Mouse (Mus musculus) brain, embryonic 18.5 days (tissue): ENCODE measurements around the gene Abhd14b.

ENCODE experiments used
- DNase-seq: peaks from one replicate; pipeline ENCODE4 v3.0.0-alpha.2; 2012; ENCODE audit warnings: low read depth, low spot score

The Abhd14b gene

GRCm38 (mm10) chr9:106429221-106430014 lies 17.8 kb upstream of the Abhd14b start, which contains the start of gene Rpl29:
TSS of gene Rpl29 (plus strand) at chr9:106429454.
- peak; percentile 94 for DNase-seq

DNA sequence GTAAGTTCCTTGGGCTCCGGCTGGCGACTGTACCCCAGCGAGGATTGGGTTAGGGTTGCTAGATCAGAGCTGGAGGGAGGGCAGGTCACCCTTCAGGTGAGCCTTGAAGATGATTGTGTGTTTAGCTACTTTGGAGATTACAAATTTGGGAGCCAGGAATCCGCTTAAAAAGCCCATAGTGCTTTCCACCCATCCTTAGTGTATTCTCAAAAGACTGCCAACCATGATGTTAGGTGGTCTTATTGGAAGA lies 17.3 kb upstream of the Abhd14b start:
- DNase-seq, result no peak

GRCm38 (mm10) chr9:106433389-106433788 lies 13.9 kb upstream of the Abhd14b start:
- no peak for DNase-seq

GRCm38 (mm10) chr9:106436566-106436965 lies 10.7 kb upstream of the Abhd14b start:
- no peak for DNase-seq

- no peak for DNase-seq
Measured at GRCm38 (mm10) chr9:106442680-106443079, 4.6 kb upstream of the Abhd14b start.

DNA sequence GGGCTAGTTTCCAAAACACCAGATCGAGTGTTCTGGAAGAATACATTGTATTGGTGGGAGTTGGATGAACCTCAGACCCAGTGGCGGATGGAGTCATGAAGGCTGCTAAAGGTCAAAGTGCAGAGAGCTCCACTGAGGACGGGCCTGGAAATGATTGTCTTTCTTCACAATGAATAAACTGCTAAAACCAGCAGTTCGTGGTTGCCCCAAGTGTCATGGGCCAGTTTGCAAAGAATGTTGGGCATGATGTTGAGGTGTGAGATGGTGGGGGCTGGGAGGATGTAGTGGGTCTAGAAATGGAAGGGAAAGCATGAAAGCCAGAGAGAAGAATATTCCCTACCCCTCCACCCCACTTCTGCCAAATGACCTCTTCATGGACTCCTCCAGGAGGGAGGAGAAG lies 2.4 kb upstream of the Abhd14b start:
- DNase-seq, result no peak

- no peak for DNase-seq
Measured at GRCm38 (mm10) chr9:106447951-106448350, 692 bp downstream of the Abhd14b start.

DNA sequence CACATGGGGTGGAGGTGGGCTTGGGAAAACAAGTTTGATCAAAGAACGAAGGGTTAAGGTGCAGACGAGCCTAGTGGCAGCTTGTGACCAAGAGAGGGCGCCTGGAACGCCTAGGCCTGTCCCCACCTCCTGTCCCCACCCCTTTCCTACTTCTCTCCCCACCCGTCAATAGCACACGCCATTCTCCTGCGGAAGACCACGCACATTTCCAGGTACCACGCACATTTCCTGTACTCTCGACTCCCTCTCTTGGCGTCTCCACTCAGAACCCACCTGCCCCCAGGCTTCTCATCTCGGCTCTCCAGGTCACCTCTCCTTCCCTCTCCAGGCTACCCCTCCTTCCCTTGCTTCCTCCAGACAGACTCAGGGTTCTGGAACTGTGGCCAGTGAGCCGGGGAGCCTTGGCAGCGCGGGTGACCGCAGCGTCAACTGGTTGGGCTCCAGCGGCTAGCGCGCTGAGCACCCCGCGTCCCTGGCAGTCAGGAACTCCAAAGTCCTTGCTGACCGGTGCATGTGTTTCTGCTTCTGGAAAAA lies 1.3 kb downstream of the Abhd14b start:
- DNase-seq, result no peak

- DNase-seq, result no peak
Measured at GRCm38 (mm10) chr9:106449947-106450346, 2.7 kb downstream of the Abhd14b start.

GRCm38 (mm10) chr9:106450661-106451060 lies 3.4 kb downstream of the Abhd14b start:
- DNase-seq, result no peak

GRCm38 (mm10) chr9:106451298-106451697 lies 4.0 kb downstream of the Abhd14b start:
- no peak for DNase-seq

DNA sequence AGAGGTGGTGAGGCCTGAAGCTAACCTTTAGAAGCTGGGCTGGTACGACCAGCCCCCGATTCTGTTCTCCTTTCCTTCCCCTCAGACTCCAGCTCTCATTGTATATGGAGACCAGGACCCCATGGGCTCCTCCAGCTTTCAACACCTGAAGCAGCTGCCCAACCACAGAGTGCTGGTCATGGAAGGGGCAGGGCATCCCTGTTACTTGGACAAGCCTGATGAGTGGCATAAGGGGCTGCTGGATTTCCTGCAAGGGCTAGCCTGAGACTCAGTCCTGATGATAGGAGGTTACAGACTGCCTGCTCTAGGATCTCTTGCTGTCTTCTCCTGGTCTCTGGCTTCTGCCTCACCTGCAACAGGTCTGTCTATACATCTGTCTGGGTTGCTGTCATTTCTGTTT lies 4.6 kb downstream of the Abhd14b start:
- DNase-seq, result no peak

DNA sequence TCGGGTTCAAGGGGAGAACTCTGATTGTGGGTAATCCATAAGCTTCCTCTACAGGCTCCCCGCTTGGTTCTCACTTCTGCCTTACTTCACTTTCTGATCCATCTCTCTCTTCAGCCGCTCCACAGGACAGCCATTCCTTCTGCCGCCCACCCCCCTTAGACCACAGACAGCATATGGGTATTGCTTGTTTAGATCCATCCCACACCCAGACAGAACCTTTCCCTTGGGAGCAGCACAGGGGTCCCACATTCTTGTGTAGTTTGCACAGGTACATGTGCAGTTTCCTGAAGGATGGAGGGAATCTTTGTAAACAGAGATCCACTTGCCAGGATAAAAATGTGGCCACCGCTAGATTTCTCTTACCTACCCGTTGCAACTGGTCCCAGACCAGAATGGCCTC lies 5.1 kb downstream of the Abhd14b start:
- no peak for DNase-seq

- no peak for DNase-seq
Measured at GRCm38 (mm10) chr9:106452821-106453220, 5.6 kb downstream of the Abhd14b start.

GRCm38 (mm10) chr9:106453271-106454070 lies 6.2 kb downstream of the Abhd14b start, which contains the start of gene Pcbp4:
TSS of gene Pcbp4 (plus strand) at chr9:106453291.
- no peak for DNase-seq

GRCm38 (mm10) chr9:106454071-106454761 lies 7.0 kb downstream of the Abhd14b start:
- no peak for DNase-seq

GRCm38 (mm10) chr9:106454888-106455681 lies 7.8 kb downstream of the Abhd14b start:
- no peak for DNase-seq

DNA sequence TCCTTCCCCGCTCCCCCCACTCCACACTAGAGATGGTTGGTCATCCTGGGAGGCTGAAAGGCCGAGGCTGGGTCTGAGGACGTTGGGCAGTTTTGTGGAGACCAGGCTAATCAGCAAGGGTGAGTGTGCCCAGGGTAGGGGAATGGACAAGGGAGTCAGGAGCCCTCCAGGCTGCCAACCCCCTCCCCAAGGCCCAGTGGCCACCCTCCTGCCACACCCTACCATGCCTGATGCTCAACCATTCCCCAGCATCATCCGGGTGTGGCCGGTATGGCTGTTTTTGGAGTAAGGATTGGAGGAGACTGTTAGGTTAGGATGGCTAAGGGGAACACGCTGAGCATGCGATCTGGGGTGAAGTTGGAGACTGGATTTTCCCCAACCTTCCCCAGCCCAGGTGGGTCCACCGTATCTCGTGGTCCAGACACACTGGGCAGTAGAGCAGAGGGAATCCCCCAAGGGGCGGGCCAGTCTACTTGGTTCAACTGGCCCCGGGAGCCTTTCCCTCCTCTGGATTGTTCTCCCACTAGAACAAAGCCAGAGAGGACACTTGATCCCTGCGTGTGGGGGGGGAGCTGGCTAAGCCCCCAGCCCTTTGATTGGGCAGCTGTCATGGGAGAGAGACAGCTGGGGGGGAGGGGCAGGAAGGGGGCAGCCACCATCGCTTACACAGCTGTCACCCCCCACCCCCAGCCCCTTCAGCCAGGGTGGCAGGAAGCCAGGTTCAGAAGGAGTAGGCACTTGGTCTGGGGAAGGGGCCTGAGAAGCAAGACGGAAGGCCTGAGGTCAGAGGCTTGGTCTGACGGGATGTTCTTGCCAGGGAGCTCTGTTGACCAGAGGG lies 9.3 kb downstream of the Abhd14b start:
- DNase-seq, result no peak

- DNase-seq, result no peak
Measured at GRCm38 (mm10) chr9:106457163-106457559, 9.9 kb downstream of the Abhd14b start.

- DNase-seq, result no peak
Measured at GRCm38 (mm10) chr9:106457920-106458319, 10.7 kb downstream of the Abhd14b start.
